Mouse (Mus musculus) ES-E14 (cell line): ENCODE data around the gene Slc44a2. TPM values are rescaled to one million over a fixed set of nuclear protein-coding genes. Genes with fewer than 3 reads are reported as not detected.

ENCODE experiments used
- DNase-seq: peaks from one replicate; pipeline ENCODE4 v3.0.0-alpha.2; 2013; ENCODE audit warnings: low read depth, low spot score
- H3K27ac ChIP-seq: 2 replicates; pipeline ENCODE4 v1.5.1; 2012; ENCODE audit warnings: low read depth, mild to moderate bottlenecking, low read length, moderate library complexity, mixed read lengths; ENCODE audit not compliant: poor library complexity, insufficient read depth, severe bottlenecking
- H3K36me3 ChIP-seq: 2 replicates; pipeline ENCODE4 v1.6.1; 2012; ENCODE audit warnings: mild to moderate bottlenecking, low read length, moderate library complexity, mixed read lengths; ENCODE audit not compliant: control insufficient read depth, poor library complexity, insufficient read depth, severe bottlenecking
- H3K4me1 ChIP-seq, 2 experiments: fragments of 150-350 bp in 1 of 2; sonication (generic) in 1 of 2; 2 replicates each; pipeline ENCODE4 v1.6.1; 2012; ENCODE audit warnings: low read length in 2 of 2, mild to moderate bottlenecking in 1 of 2, mixed read lengths in 1 of 2; ENCODE audit not compliant: control insufficient read depth in 2 of 2, insufficient read depth in 2 of 2, poor library complexity in 1 of 2
- H3K4me3 ChIP-seq, 2 experiments: fragments of 150-350 bp in 1 of 2; sonication (generic) in 1 of 2; 2 replicates each; pipeline ENCODE4 v1.5.1; 2012; ENCODE audit warnings: low read length in 2 of 2, low read depth in 1 of 2, mild to moderate bottlenecking in 1 of 2, mixed read lengths in 1 of 2; ENCODE audit not compliant: insufficient read depth in 1 of 2, poor library complexity in 1 of 2, severe bottlenecking in 1 of 2
- H3K9ac ChIP-seq: 2 replicates; pipeline ENCODE4 v1.6.1; 2012; ENCODE audit warnings: low read depth, mild to moderate bottlenecking, low read length, mixed read lengths; ENCODE audit not compliant: poor library complexity, insufficient read depth, severe bottlenecking
- H3K9me3 ChIP-seq: fragments of 150-350 bp; sonication (generic); 2 replicates; pipeline ENCODE4 v1.6.1; 2012; ENCODE audit warnings: low read depth, mild to moderate bottlenecking, low read length; ENCODE audit not compliant: control insufficient read depth, insufficient read depth
- CHD2 ChIP-seq: IDR thresholded peaks from 2 replicates; pipeline ENCODE4 v1.6.1; 2014; ENCODE audit warnings: mild to moderate bottlenecking, low read depth, low read length, inconsistent platforms
- HCFC1 ChIP-seq: IDR thresholded peaks from 2 replicates; pipeline ENCODE4 v1.6.1; 2012; ENCODE audit warnings: low read length, inconsistent platforms, borderline replicate concordance; ENCODE audit not compliant: insufficient read depth
- MAFK ChIP-seq: IDR thresholded peaks from 2 replicates; pipeline ENCODE4 v1.6.1; 2014; ENCODE audit warnings: mild to moderate bottlenecking, low read depth, low read length, inconsistent platforms; ENCODE audit not compliant: insufficient read depth
- ZC3H11A ChIP-seq: IDR thresholded peaks from 2 replicates; pipeline ENCODE4 v1.6.1; 2012; ENCODE audit warnings: low read depth, mild to moderate bottlenecking, inconsistent platforms, low read length, borderline replicate concordance
- ZNF384 ChIP-seq: IDR thresholded peaks from 2 replicates; pipeline ENCODE4 v1.6.1; 2012; ENCODE audit warnings: low read depth, low read length, inconsistent platforms
- in situ Hi-C, 2 experiments: fragments of 600-800 bp; cut with MboI; formaldehyde crosslinking; loops; one replicate each; pipeline ENCODE4 v1.15.1; 2025; ENCODE audit warnings: low sequenced_read_pairs in 2 of 2, inconsistent platforms in 1 of 2; ENCODE audit not compliant: unreplicated experiment in 2 of 2
- total RNA-seq: library from RNA; depleted of rRNA; stranded (reverse); fragments of 300-350 nt; gene quantifications from 2 replicates; pipeline ENCODE4 v1.2.3, GENCODE M21; 2012

Gene Slc44a2
- total RNA-seq, 1 experiment, result 46.0 TPM

GRCm38 (mm10) chr9:21312134-21312533, 8.4 kb upstream of the Slc44a2 start, which contains the start of gene Ap1m2:
Gene Ap1m2, minus strand, starts transcription at chr9:21312337.
- peak within 1 kb of the TSS; percentile 57 for H3K9ac ChIP-seq

DNA sequence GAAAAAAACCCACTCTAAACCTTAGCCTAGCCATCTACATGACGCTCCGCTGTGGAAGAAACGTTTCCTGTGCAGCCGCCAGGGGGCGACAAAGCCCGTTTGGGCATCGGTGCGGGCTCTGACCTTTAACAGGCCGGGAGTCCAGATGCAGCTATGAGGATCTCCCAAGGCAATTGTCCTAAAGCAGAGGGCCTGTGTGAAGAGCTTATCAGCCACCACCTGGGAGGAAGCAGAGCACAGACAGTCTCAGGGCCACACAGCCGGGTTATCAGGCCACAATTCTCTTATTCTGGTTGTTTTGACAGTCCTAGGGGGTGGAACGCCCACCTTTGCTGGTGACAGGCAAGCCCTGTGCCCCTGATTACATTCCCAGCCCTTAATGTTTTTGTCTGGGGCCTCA, 7.1 kb upstream of the Slc44a2 start:
- Histone ChIP-seq H3K27ac (no peak overlapping the region), H3K4me3 (no peak overlapping the region), H3K4me1 (peaks cover 3 to 19% of the 10 kb centered on the region in 2 experiments; a peak in 1 of 4 replicates), H3K9ac (peak overlapping the region; percentile 15; the same call in 1 of the 2 replicates), H3K36me3 (no peaks in the 10 kb centered on the region), H3K9me3 (no peaks in the 10 kb centered on the region)
- in situ Hi-C loops, result no loop called here
- peak; percentile 83 for DNase-seq
- TF ChIP-seq ZC3H11A (peak; percentile 71; the same call in 1 of the 2 replicates), MAFK (no peak), ZNF384 (no peak), HCFC1 (no peak), CHD2 (no peak)

More at GRCm38 (mm10) chr9:21312134-21312533, 8.4 kb upstream of the Slc44a2 start, which contains the start of gene Ap1m2:
- no peak for TF ChIP-seq MAFK
- no peak for TF ChIP-seq HCFC1
- TF ChIP-seq ZC3H11A, result no peak
- no peak for TF ChIP-seq CHD2
- TF ChIP-seq ZNF384, result no peak
- DNase-seq, result no peak
- H3K4me1 ChIP-seq, result peaks cover 3 to 19% of the 10 kb centered on the region in 2 experiments; a peak in 1 of 4 replicates
- no peaks in the 10 kb centered on the region; the same call in 1 of the 2 replicates for H3K36me3 ChIP-seq
- peak within 1 kb of the TSS; percentile 65 to 68 for H3K4me3 ChIP-seq
- no peak within 1 kb of the TSS; the same call in 1 of the 2 replicates for H3K27ac ChIP-seq
- in situ Hi-C loops, result no loop called here
- no peaks in the 10 kb centered on the region for H3K9me3 ChIP-seq

DNA sequence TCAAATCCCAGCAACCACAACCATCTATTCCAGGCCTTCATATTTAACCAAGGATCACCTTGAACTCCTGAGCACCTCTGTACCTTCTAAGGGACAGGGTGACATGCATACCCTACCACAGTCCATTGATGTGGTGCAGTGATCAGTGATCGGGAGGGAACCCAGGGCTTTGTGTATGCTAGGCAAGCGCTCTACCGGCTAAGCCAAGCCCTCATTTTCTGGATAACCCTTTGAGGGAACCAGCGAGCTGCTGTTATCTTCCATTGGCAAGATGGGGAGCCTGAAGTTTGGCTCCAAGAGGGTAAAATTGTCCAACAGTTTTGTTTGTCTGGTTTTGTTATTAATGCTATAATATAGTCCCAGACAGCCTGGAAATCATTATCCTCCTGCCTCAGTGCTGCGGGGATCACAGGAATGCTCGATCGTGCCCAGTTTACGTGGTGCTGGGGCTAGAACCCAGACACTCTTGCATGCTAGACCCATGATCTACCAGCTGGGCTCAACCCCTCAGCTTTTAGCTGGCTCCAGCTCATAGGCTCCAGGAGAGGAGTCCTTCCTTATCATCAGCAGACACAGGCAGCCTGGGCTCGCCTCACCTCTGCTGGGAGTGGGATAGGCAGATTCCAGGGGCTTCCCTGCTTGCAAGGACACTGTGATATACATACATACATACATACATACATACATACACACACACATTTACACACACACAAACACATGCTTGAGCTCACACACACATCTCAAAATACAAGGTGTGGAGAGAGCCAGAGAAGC, 5.9 kb upstream of the Slc44a2 start:
- H3K4me3 ChIP-seq, result no peak overlapping the region
- no peak for DNase-seq
- H3K9ac ChIP-seq, result no peak overlapping the region
- no peaks in the 10 kb centered on the region for H3K36me3 ChIP-seq
- no peak overlapping the region for H3K27ac ChIP-seq
- no peaks in the 10 kb centered on the region for H3K9me3 ChIP-seq
- in situ Hi-C loops, result no loop called here
- peaks cover 3 to 15% of the 10 kb centered on the region in 2 experiments; a peak in 1 of 4 replicates for H3K4me1 ChIP-seq
- TF ChIP-seq ZNF384 (no peak), HCFC1 (no peak), MAFK (no peak), ZC3H11A (no peak), CHD2 (no peak)

- Histone ChIP-seq H3K4me1 (peaks cover 6 to 15% of the 10 kb centered on the region in 2 experiments; a peak in 2 of 4 replicates), H3K9me3 (no peaks in the 10 kb centered on the region), H3K4me3 (no peak overlapping the region), H3K36me3 (no peaks in the 10 kb centered on the region), H3K9ac (peak overlapping the region; percentile 19; the same call in 1 of the 2 replicates), H3K27ac (no peak overlapping the region; the same call in 1 of the 2 replicates)
- in situ Hi-C loops, result no loop called here
- TF ChIP-seq CHD2 (no peak), HCFC1 (no peak), ZC3H11A (no peak), MAFK (no peak), ZNF384 (no peak)
- no peak for DNase-seq
Observed at GRCm38 (mm10) chr9:21315421-21315820, 5.1 kb upstream of the Slc44a2 start.
